Mouse (Mus musculus) embryonic facial prominence, embryonic 11.5 days (tissue): ENCODE data around the gene Tecr. TPM values are rescaled to one million over a fixed set of nuclear protein-coding genes. Genes with fewer than 3 reads are reported as not detected.
A peak's percentile ranks its signal among the peaks of the same experiment; 100 is the strongest.
"Not testable (repeated sequence)": the region's sequence is repeated elsewhere in the genome, so short reads cannot be mapped to it uniquely, and the experiment has no call there.

ENCODE experiments used
- ATAC-seq: fragments of 200-750 bp; cut with Nextera tagmentation; replicated peaks from 2 replicates; pipeline ENCODE4 v1.8.0; 2017; ENCODE audit warnings: low read depth; ENCODE audit not compliant: insufficient number of reproducible peaks, low FRiP score, low TSS enrichment
- DNase-seq: peaks from one replicate; pipeline ENCODE4 v3.0.0-alpha.2; 2015; ENCODE audit warnings: low spot score
- H3K27ac ChIP-seq: fragments of 300-500 bp; sonication (generic); replicated peaks from 2 replicates; pipeline ENCODE4 v1.5.1; 2014; ENCODE audit warnings: mild to moderate bottlenecking, low read depth, low read length, control low read depth
- H3K27me3 ChIP-seq: fragments of 300-500 bp; sonication (generic); 2 replicates; pipeline ENCODE4 v1.6.1; 2014; ENCODE audit warnings: mild to moderate bottlenecking, low read length, moderate library complexity, mixed read lengths; ENCODE audit not compliant: control insufficient read depth, insufficient read depth
- H3K36me3 ChIP-seq: fragments of 300-500 bp; sonication (generic); replicated peaks from 2 replicates; pipeline ENCODE4 v1.6.1; 2014; ENCODE audit warnings: low read depth, mild to moderate bottlenecking, low read length, moderate library complexity, mixed read lengths; ENCODE audit not compliant: control insufficient read depth, insufficient read depth
- H3K4me1 ChIP-seq: fragments of 300-500 bp; sonication (generic); 2 replicates; pipeline ENCODE4 v1.6.1; 2014; ENCODE audit warnings: low read length, mixed read lengths; ENCODE audit not compliant: control insufficient read depth, insufficient read depth
- H3K4me2 ChIP-seq: fragments of 300-500 bp; sonication (generic); 2 replicates; pipeline ENCODE4 v1.6.1; 2014; ENCODE audit warnings: low read depth, mild to moderate bottlenecking, control low read depth, low read length, moderate library complexity
- H3K4me3 ChIP-seq: fragments of 300-500 bp; sonication (generic); 2 replicates; pipeline ENCODE4 v1.5.1; 2014; ENCODE audit warnings: low read depth, low read length, control low read depth
- H3K9ac ChIP-seq: fragments of 300-500 bp; sonication (generic); replicated peaks from 2 replicates; pipeline ENCODE4 v1.6.1; 2014; ENCODE audit warnings: mild to moderate bottlenecking, control low read depth, low read length
- H3K9me3 ChIP-seq: fragments of 300-500 bp; sonication (generic); replicated peaks from 2 replicates; pipeline ENCODE4 v1.6.1; 2016; ENCODE audit warnings: mild to moderate bottlenecking, low read length, inconsistent platforms, mixed read lengths; ENCODE audit not compliant: control insufficient read depth
- WGBS: fragments of 180-500 bp; shearing (Covaris S2); extraction: QIAGEN DNeasy Blood & Tissue Kit; methylation state at CpG from one replicate; pipeline ENCODE4 v1.1.7; 2014; 5-methylcytosine and 5-hydroxymethylcytosine counted together
- polyA plus RNA-seq: library from polyadenylated mRNA; unstranded; fragments of >200 nt; fragmentation: Nextera tagmentation; extraction: Ambion mirVana; gene quantifications from 2 replicates; pipeline ENCODE4 v1.2.1, GENCODE M21; 2014

The Tecr gene
- polyA plus RNA-seq, 1 experiment from 2014 or later = 667 TPM

DNA sequence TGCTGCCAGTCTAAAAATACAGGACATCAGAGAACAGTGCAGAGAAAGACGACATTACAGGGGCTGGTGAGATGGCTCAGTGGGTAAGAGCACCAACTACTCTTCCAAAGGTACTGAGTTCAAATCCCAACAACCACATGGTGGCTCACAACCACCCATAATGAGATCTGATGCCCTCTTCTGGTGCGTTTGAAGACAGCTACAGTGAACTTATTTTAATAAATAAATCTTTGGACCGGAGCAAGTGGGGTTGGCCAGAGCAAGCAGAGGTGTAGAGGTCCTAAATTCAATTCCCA is 12.8 kb downstream of the Tecr start:
- H3K4me3 ChIP-seq = peak overlapping the region; percentile 93
- 56% methylated on average over 3 of the region's 3 CpGs for WGBS
- not testable (repeated sequence) for H3K9me3 ChIP-seq, H3K4me1 ChIP-seq, DNase-seq, H3K36me3 ChIP-seq, ATAC-seq, H3K27me3 ChIP-seq
- peak overlapping the region; percentile 74 for H3K27ac ChIP-seq
- H3K4me2 ChIP-seq = peak overlapping the region; percentile 64
- H3K9ac ChIP-seq = peak overlapping the region; percentile 71

GRCm38 (mm10) chr8:83594167-83595049 is 13.4 kb downstream of the Tecr start:
- under 1% methylated on average over 43 of the region's 43 CpGs for WGBS
- Histone ChIP-seq H3K4me3 (peak overlapping the region; percentile 93), H3K9ac (peak overlapping the region; percentile 79), H3K4me1 (no peaks in the 10 kb centered on the region), H3K9me3 (no peaks in the 10 kb centered on the region), H3K27ac (peak overlapping the region; percentile 74), H3K4me2 (peak overlapping the region; percentile 87), H3K27me3 (no peaks in the 10 kb centered on the region), H3K36me3 (no peaks in the 10 kb centered on the region)
- DNase-seq = peak; percentile 100
- peak; percentile 96 for ATAC-seq

GRCm38 (mm10) chr8:83593325-83594166 is 14.2 kb downstream of the Tecr start:
- peak; percentile 17 for DNase-seq
- Histone ChIP-seq H3K4me3 (peak overlapping the region; percentile 93), H3K27me3 (no peaks in the 10 kb centered on the region), H3K27ac (peak overlapping the region; percentile 65), H3K9me3 (no peaks in the 10 kb centered on the region), H3K36me3 (no peaks in the 10 kb centered on the region), H3K4me2 (peak overlapping the region; percentile 87), H3K4me1 (no peaks in the 10 kb centered on the region), H3K9ac (peak overlapping the region; percentile 79)
- no peak for ATAC-seq
- WGBS = 7% methylated on average over 22 of the region's 22 CpGs

DNA sequence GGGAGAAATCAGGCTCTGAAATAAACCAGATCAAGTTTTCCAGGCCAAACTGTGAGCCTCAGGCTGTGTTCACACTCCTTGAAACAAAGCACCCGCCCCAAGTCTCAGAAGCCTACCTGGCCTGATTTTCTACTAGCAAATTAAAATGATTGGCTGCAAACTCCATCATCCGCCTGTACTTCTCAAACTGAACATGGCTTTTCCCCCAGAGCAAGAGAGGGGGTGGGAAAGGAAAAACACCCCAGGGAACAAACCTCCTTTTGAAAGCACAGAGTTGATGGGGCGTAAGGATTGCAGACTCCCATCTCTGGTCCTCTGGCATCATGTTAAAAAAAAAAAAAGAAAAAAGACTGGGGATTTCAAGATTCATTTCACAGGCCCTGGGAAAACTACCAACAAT is 15.1 kb downstream of the Tecr start:
- H3K27me3 ChIP-seq = no peaks in the 10 kb centered on the region
- 0 out of 2 replicates have a peak, but pooled peaks cover 2% of the 10 kb centered on the region for H3K36me3 ChIP-seq
- peak overlapping the region; percentile 87 for H3K4me2 ChIP-seq
- no peaks in the 10 kb centered on the region for H3K9me3 ChIP-seq
- H3K4me1 ChIP-seq = no peaks in the 10 kb centered on the region
- 69% methylated on average over 3 of the region's 3 CpGs for WGBS
- no peak overlapping the region for H3K27ac ChIP-seq
- H3K4me3 ChIP-seq = peak overlapping the region; percentile 93
- H3K9ac ChIP-seq = peak overlapping the region; percentile 46; the same call in 1 of the 2 replicates
- ATAC-seq (no peak), DNase-seq (no peak)

DNA sequence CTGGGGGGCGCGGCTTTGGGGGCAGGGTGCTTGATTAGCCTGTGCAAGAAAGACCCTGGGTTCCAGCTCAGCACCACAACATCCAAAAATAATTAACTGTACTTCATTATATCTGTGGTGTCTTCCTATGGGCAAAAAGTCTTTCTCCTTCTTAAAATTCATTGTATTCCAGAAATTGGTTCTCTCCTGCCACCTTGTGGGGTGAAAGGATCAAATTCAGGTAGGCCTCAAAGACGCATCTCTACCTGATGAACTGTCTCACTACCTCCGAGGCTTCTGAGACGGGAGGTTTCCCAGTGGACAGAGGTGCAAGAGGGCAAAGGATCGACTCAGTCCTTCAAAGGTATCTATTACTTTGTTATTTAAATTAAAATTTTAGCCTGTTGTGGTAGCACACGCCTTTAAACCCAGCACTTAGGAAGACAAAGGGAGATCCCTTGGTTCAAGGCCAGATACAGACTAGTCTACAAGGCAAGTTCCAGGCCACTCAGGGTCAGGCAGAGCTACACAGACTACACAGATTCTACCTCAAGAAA is 17.2 kb downstream of the Tecr start:
- Histone ChIP-seq H3K4me1 (no peaks in the 10 kb centered on the region), H3K36me3 (0 out of 2 replicates have a peak, but pooled peaks cover 2% of the 10 kb centered on the region), H3K9ac (no peak overlapping the region), H3K9me3 (no peaks in the 10 kb centered on the region), H3K4me3 (no peak overlapping the region), H3K27me3 (no peaks in the 10 kb centered on the region), H3K4me2 (no peak overlapping the region), H3K27ac (no peak overlapping the region)
- DNase-seq (no peak), ATAC-seq (no peak)
- 84% methylated on average over 7 of the region's 7 CpGs for WGBS

- DNase-seq (no peak), ATAC-seq (no peak)
- Histone ChIP-seq H3K4me3 (no peak overlapping the region), H3K9ac (no peak overlapping the region), H3K36me3 (0 out of 2 replicates have a peak, but pooled peaks cover 2% of the 10 kb centered on the region), H3K4me2 (no peak overlapping the region), H3K27me3 (no peaks in the 10 kb centered on the region), H3K4me1 (no peaks in the 10 kb centered on the region), H3K27ac (no peak overlapping the region), H3K9me3 (no peaks in the 10 kb centered on the region)
- WGBS = 94% methylated on average over 5 of the region's 5 CpGs
Measured at GRCm38 (mm10) chr8:83588886-83589285, 18.9 kb downstream of the Tecr start.

DNA sequence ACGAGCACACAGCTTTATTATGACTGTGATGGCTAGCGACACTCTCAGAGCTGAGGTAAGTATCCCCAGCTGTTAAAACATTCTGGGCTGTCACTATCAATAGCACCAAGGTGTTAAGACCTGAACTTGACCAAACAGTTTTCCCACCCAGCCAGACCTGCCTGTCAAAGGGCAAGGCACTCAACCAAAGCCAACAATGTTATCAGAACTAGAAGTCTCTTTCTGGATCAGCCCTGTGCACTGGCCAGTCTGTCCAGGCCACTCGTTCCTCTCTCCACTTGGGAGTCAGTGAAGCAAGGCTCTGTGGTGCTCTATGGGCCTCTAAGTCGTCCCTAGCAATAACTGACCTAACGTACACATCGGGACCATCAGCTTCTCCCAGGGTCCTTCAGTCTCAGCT is 20.1 kb downstream of the Tecr start:
- Histone ChIP-seq H3K4me2 (no peak overlapping the region), H3K27me3 (no peaks in the 10 kb centered on the region), H3K36me3 (0 out of 2 replicates have a peak, but pooled peaks cover 2% of the 10 kb centered on the region), H3K9ac (no peak overlapping the region), H3K4me3 (no peak overlapping the region), H3K9me3 (no peaks in the 10 kb centered on the region), H3K27ac (no peak overlapping the region), H3K4me1 (no peaks in the 10 kb centered on the region)
- 68% methylated on average over 6 of the region's 6 CpGs for WGBS
- no peak for DNase-seq
- no peak for ATAC-seq
